Mouse (Mus musculus) liver, embryonic 14.5 days (tissue): ENCODE results near the gene Tut1. TPM values are rescaled to one million over a fixed set of nuclear protein-coding genes. Genes with fewer than 3 reads are reported as not detected.

Experiments used
- ATAC-seq: fragments of 200-750 bp; cut with Nextera tagmentation; 2 replicates; pipeline ENCODE4 v1.8.0; 2017; ENCODE audit warnings: moderate number of reproducible peaks, mild to moderate bottlenecking, moderate library complexity; ENCODE audit not compliant: insufficient read depth
- DNase-seq, 3 experiments: peaks; one replicate each; pipeline ENCODE4 v3.0.0-alpha.2; 2012 to 2013; ENCODE audit warnings: low read depth in 3 of 3, low spot score in 3 of 3
- H3K27ac ChIP-seq: fragments of 300-500 bp; sonication (generic); 2 replicates; pipeline ENCODE4 v1.5.1; 2014; ENCODE audit warnings: moderate library complexity, mild to moderate bottlenecking, control low read depth, inconsistent platforms
- H3K27me3 ChIP-seq: fragments of 300-500 bp; sonication (generic); 2 replicates; pipeline ENCODE4 v1.6.1; 2014; ENCODE audit warnings: mild to moderate bottlenecking, low read length, moderate library complexity; ENCODE audit not compliant: control insufficient read depth, insufficient read depth
- H3K36me3 ChIP-seq: fragments of 300-500 bp; sonication (generic); replicated peaks from 2 replicates; pipeline ENCODE4 v1.6.1; 2014; ENCODE audit warnings: low read depth; ENCODE audit not compliant: control insufficient read depth, insufficient read depth
- H3K4me1 ChIP-seq, 2 experiments: fragments of 200-500 bp in 1 of 2; fragments of 300-500 bp in 1 of 2; sonication (generic) in 1 of 2; replicated peaks; 2 replicates each; pipeline ENCODE4 v1.6.1; 2012 to 2014; ENCODE audit warnings: antibody characterized with exemption in 1 of 2, inconsistent platforms in 1 of 2, low read length in 1 of 2; ENCODE audit not compliant: control insufficient read depth in 2 of 2, insufficient read depth in 2 of 2
- H3K4me2 ChIP-seq: fragments of 300-500 bp; sonication (generic); 2 replicates; pipeline ENCODE4 v1.6.1; 2014; ENCODE audit warnings: low read depth, mild to moderate bottlenecking, control low read depth, moderate library complexity
- H3K4me3 ChIP-seq, 2 experiments: fragments of 200-500 bp in 1 of 2; fragments of 300-500 bp in 1 of 2; sonication (generic) in 1 of 2; 2 replicates each; pipeline ENCODE4 v1.5.1; 2012 to 2014; ENCODE audit warnings: low read depth in 2 of 2, low read length in 2 of 2, mild to moderate bottlenecking in 2 of 2, control low read depth in 1 of 2, inconsistent platforms in 1 of 2, moderate library complexity in 1 of 2; ENCODE audit not compliant: insufficient read depth in 1 of 2
- H3K9ac ChIP-seq: fragments of 300-500 bp; sonication (generic); replicated peaks from 2 replicates; pipeline ENCODE4 v1.6.1; 2014; ENCODE audit warnings: mild to moderate bottlenecking, control low read depth, moderate library complexity
- H3K9me3 ChIP-seq: fragments of 300-500 bp; sonication (generic); 2 replicates; pipeline ENCODE4 v1.6.1; 2016; ENCODE audit warnings: low read length, mixed read lengths; ENCODE audit not compliant: control insufficient read depth
- CTCF ChIP-seq: IDR thresholded peaks from 2 replicates; pipeline ENCODE4 v1.5.1; 2016; ENCODE audit warnings: antibody characterized with exemption, low read depth, control low read depth
- EP300 ChIP-seq: IDR thresholded peaks from 2 replicates; pipeline ENCODE4 v1.6.1; 2016; ENCODE audit warnings: antibody characterized with exemption, low read depth
- WGBS: fragments of 180-500 bp; shearing (Covaris S2); extraction: QIAGEN DNeasy Blood & Tissue Kit; methylation state at CpG from one replicate; pipeline ENCODE4 v1.1.7; 2014; ENCODE audit not compliant: insufficient replicate concordance; 5-methylcytosine and 5-hydroxymethylcytosine counted together
- polyA plus RNA-seq, 2 experiments: library from polyadenylated mRNA; depleted of rRNA in 1 of 2; stranded (reverse) in 1 of 2; unstranded in 1 of 2; fragments of >200 nt; fragmentation: Nextera tagmentation in 1 of 2; extraction: Ambion mirVana in 1 of 2; gene quantifications; 2 replicates each; pipeline versions ENCODE4 v1.2.1 to v1.2.3; 2012 to 2014

The Tut1 gene
- polyA plus RNA-seq (2012; rRNA removed): 9.3 and 9.5 TPM in 2 replicates
- 10.0 and 11.5 TPM in 2 replicates for polyA plus RNA-seq (2014; fragmentation: Nextera tagmentation; extraction: Ambion mirVana)

DNA sequence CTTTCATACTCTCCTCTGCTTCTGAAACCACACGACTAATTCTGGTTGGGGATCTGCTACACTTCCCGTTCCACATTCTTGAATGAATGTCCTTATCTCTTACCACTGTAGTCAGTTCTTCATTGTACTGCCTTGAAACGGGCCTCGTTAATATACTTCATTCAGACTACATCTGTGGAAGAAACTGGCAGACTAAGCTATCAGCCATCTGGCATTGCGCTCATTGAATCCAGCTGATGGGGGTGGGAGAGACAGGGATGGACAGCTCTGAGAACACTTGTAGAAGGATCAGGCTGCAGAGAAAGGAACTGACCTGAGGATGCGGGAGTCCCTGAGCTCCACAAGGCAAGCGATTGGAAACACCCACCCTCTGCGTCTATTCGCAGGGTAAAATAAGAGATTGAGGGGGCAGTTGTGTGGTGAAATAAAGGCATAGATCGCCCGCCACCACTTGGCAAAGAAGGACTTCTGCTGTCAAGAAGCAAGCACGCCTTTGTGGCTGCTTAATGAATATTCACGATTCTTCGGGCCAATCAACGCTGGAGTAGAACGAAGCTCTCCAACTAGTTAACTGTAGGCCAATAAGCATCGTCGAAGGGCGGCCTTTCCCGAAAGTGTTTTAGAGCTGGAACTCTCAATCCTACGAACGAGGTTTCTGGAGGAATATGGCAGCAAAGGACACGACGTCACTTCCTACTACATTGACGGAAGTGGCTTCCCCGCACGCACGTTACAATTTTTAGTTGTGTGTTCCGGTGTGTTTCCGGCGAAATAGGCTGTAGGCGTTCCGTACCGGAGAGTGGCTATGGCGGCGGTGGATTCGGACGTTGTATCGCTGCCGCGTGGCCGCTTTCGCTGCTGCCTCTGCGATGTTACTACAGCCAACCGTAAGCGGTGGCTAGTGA lies at the start of gene Tut1:
TSS of gene Tut1 (plus strand) at position 713 of the 905 bp plus-strand sequence.
- peak; percentile 94 to 95 (median 94) for DNase-seq
- H3K4me2 ChIP-seq: peak within 1 kb of the TSS; percentile 96
- H3K4me1 ChIP-seq: peaks cover 3 to 13% of the 10 kb centered on the region in 2 experiments
- H3K9ac ChIP-seq: peak within 1 kb of the TSS; percentile 91
- H3K27me3 ChIP-seq: no peaks in the 10 kb centered on the region
- H3K9me3 ChIP-seq: no peaks in the 10 kb centered on the region
- TF ChIP-seq EP300 (peak; percentile 39; the same call in 1 of the 2 replicates), CTCF (peak; percentile 25; the same call in 1 of the 2 replicates)
- peak within 1 kb of the TSS; percentile 76 to 90 for H3K4me3 ChIP-seq
- peak; percentile 91 for ATAC-seq
- 1% methylated on average over 46 of the region's 46 CpGs for WGBS
- peaks cover 47% of the 10 kb centered on the region for H3K36me3 ChIP-seq
- H3K27ac ChIP-seq: peak within 1 kb of the TSS; percentile 67

DNA sequence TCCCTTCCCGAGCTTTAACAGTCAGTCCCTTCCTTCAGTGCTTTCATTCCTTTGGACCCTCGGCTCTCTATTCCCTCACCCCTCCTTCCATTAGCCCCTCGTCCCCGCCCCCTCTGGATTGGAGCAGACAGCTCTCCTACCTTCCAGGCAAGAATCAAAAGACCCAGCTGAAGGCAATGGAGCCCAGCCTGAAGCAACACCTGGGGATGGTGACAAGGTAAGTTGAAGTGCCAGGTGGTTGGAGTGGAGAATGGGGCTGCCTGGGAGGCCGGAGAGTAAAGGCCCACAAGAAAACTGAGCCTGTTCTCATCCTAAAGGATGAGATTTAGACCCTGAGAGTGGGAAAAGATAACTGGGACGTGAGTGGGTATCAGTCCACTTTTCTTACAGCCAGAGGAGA lies 45.1 kb upstream of the Tut1 start:
- H3K4me1 ChIP-seq: no peaks in the 10 kb centered on the region
- no peak overlapping the region for H3K27ac ChIP-seq
- no peaks in the 10 kb centered on the region for H3K27me3 ChIP-seq
- DNase-seq (no peak), ATAC-seq (no peak)
- no peak overlapping the region for H3K4me2 ChIP-seq
- no peak overlapping the region for H3K4me3 ChIP-seq
- H3K9me3 ChIP-seq: no peaks in the 10 kb centered on the region
- peaks cover 94% of the 10 kb centered on the region for H3K36me3 ChIP-seq
- WGBS: 72% methylated on average over 6 of the region's 6 CpGs
- no peak for TF ChIP-seq CTCF
- no peak for TF ChIP-seq EP300
- no peak overlapping the region for H3K9ac ChIP-seq

DNA sequence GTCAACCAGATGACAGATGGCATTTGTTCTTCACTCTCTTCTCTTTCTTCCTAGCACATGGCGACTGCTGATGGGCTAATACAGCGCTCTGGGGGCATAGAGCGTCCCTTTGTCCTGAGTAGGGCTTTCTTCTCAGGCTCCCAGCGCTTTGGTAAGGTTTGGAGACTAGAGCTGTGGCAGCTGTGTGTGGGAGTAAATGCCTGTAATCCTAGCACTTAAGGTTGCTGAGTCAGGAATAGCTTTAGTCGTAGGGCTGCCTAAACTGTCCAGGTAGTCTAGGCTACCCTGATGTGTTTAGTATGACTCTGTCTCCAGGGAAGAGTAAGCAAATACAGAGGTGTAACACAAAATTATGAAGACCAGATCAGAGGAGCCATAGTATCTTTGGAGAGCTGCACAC lies 41.8 kb upstream of the Tut1 start:
- peaks cover 98% of the 10 kb centered on the region for H3K36me3 ChIP-seq
- H3K4me2 ChIP-seq: no peak overlapping the region
- H3K9me3 ChIP-seq: no peaks in the 10 kb centered on the region
- H3K4me3 ChIP-seq: no peak overlapping the region
- 88% methylated on average over 5 of the region's 5 CpGs for WGBS
- no peaks in the 10 kb centered on the region for H3K4me1 ChIP-seq
- TF ChIP-seq CTCF: no peak
- TF ChIP-seq EP300: no peak
- H3K27ac ChIP-seq: no peak overlapping the region
- ATAC-seq: no peak
- H3K9ac ChIP-seq: no peak overlapping the region; the same call in 1 of the 2 replicates
- DNase-seq: no peak
- no peaks in the 10 kb centered on the region for H3K27me3 ChIP-seq

DNA sequence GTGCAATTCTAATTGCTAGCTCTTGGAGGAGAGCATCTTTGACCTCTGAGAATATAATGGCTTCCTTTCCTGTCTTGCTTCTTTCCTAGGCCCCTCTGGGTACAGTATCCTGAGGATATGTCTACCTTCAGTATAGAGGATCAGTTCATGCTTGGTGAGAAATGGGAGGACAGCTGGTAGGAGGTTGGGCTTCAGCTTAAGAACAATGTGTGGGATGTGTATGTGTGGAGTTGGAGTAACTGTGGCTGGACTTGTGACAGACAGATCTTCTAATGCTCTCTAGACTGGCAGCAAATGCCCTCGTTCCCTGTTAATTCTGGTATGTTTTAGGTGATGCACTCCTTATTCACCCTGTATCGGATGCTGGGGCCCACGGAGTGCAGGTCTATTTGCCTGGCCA lies 39.4 kb upstream of the Tut1 start:
- ATAC-seq (no peak), DNase-seq (no peak)
- no peaks in the 10 kb centered on the region for H3K9me3 ChIP-seq
- H3K4me2 ChIP-seq: no peak overlapping the region
- 86% methylated on average over 3 of the region's 3 CpGs for WGBS
- no peak overlapping the region for H3K9ac ChIP-seq
- peaks cover 74% of the 10 kb centered on the region for H3K36me3 ChIP-seq
- H3K27ac ChIP-seq: no peak overlapping the region
- H3K4me1 ChIP-seq: no peaks in the 10 kb centered on the region
- no peak overlapping the region for H3K4me3 ChIP-seq
- TF ChIP-seq CTCF (no peak), EP300 (no peak)
- H3K27me3 ChIP-seq: no peaks in the 10 kb centered on the region

DNA sequence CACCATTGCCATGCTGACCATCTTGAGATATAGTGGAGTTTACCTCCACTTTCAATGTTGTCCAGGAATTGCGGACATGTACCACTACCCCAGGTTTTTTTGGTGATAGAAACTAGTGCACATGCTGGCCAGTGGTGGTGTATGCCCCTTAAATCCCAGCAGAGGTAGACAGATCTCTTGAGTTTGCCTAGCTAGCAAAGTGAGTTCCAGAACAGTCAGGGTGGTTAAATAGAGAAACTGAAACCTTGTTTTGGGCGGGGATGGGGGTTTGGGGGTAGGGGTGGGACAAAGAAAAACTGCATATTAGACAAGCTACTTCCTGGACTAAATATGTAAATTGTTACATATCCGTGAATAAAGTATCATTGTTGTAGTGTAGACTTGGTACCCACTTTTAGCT lies 34.6 kb upstream of the Tut1 start:
- H3K36me3 ChIP-seq: peaks cover 30% of the 10 kb centered on the region
- H3K27ac ChIP-seq: no peak overlapping the region
- no peak for ATAC-seq

More for the DNA sequence above, 34.6 kb upstream of the Tut1 start:
- Histone ChIP-seq H3K4me2 (no peak overlapping the region), H3K4me1 (peaks cover 17 to 19% of the 10 kb centered on the region in 2 experiments), H3K4me3 (no peak overlapping the region), H3K9ac (no peak overlapping the region), H3K9me3 (no peaks in the 10 kb centered on the region), H3K27me3 (no peaks in the 10 kb centered on the region)
- 68% methylated on average over 3 of the region's 3 CpGs for WGBS
- no peak for DNase-seq
- TF ChIP-seq CTCF (no peak), EP300 (no peak)
